Mouse (Mus musculus): ENCODE data around the gene Dph1.

GRCm38 (mm10) chr11:75172151-75173094, 18.6 kb downstream of the Dph1 start:
- TF ChIP-seq CTCF (IDR thresholded peaks at IDR 0.05) (no peak), POLR2A (IDR thresholded peaks at IDR 0.05; ENCODE audit: insufficient read depth, low read depth, low read length) (no peak)

Measured in heart, adult 2 months (tissue).